Mouse (Mus musculus) kidney, adult 8-10 months (tissue): ENCODE data around the gene Crtc2.
"Not testable (repeated sequence)": the region's sequence is repeated elsewhere in the genome, so short reads cannot be mapped to it uniquely, and the experiment has no call there.

Experiments used
- DNase-seq, 2 experiments: peaks; one replicate each; pipeline ENCODE4 v3.0.0; 2022

The Crtc2 gene

DNA sequence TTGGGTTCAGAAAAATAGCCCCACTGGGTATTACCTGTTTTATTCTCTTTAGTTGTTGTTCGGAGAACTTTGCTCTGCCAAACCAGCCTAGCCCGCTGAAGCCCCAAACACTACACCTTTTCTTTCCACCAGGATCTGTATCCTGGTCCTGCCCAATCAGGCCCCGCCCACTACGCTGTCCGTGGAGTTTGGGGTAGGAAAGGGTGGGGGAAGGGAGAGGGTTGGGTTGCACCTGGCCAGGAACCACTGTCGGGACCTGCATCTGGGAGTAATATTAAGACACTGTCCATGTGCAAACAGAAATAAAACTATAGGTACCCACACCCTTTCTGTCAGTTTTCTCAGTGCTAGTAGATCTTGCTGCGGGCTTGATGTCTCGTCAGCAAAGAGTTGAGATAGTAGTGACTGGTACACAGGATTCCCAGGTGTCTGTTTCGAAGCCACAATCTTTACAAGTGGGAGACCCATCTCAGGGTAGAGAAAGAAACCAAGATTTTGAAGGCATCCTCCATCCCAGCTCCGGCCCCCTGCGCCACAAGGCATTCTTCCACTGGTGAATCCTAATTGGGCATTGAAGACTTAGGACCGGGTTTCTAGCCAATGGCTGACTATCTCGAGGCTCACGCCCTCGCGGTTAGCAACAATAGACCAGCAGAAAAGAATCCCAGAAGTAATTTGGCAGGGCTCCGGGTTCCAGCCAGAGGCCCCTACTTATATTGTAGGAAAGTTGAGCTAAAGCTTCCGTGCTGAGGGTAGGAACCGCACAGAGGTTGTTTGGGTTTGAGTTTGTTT, 10.8 kb upstream of the Crtc2 start, which contains the start of gene Creb3l4:
Gene Creb3l4, minus strand, starts transcription at position 529 of the 792 bp plus-strand sequence.
- no peak for DNase-seq

GRCm38 (mm10) chr3:90245406-90245805, 8.6 kb upstream of the Crtc2 start:
- no peak for DNase-seq

DNA sequence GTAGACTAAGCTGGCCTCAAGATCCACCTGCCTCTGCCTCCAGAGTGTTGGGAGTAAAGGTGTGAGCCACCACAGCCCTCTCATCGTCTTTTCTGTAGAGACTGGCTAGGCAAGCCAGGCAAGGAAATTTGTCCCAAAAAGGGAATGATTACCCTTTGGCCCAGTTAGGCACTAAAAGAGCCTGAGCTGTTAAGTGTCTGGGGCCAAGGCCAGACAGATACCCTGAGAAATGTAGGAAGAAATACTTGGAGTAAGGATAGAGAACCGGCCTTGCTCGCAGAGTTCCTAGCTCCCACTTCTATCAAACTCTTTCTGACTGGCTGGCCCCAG, 6.4 kb upstream of the Crtc2 start:
- no peak for DNase-seq

GRCm38 (mm10) chr3:90247960-90248745, 5.8 kb upstream of the Crtc2 start, which contains the start of gene Slc39a1:
TSS of gene Slc39a1 (plus strand) at chr3:90248172.
- peak; percentile 95 for DNase-seq

GRCm38 (mm10) chr3:90248746-90249100, 5.2 kb upstream of the Crtc2 start:
- no peak for DNase-seq

GRCm38 (mm10) chr3:90250791-90251190, 3.2 kb upstream of the Crtc2 start:
- no peak for DNase-seq

DNA sequence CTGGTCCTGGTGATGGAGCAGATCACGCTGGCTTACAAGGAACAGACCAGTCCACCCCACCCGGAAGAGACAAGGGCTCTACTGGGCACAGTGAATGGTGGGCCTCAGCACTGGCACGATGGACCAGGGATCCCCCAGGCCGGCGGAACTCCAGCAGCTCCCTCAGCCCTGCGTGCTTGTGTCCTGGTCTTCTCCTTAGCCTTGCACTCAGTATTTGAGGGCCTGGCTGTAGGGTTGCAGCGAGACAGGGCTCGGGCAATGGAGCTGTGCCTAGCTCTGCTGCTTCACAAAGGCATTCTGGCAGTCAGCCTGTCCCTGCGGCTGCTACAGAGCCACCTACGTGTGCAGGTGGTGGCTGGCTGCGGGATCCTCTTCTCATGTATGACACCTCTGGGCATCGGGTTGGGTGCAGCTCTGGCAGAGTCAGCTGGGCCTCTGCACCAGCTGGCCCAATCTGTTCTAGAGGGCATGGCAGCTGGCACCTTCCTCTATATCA, 2.2 kb upstream of the Crtc2 start:
- not testable (repeated sequence) for DNase-seq

GRCm38 (mm10) chr3:90252659-90253058, 1.3 kb upstream of the Crtc2 start:
- not testable (repeated sequence) for DNase-seq

DNA sequence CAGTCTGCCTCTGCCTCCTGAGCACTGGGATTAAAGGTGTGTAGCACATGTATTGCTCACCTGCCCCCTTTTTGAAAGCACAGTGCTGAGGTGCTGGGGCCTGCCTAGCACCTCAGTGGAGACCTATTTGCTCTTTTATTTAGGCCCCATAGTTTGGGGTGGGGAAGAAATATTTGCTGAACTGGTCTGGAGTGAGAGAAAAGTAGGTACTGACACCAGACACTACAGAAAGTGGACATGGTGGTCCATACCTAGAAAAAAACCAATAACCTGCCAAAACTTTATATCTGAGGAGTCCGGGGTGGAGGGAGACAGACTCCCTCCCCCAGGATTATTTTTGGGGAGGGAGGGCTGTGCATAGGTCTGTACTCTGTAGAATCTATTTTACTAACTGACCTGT, 789 bp upstream of the Crtc2 start:
- DNase-seq, result not testable (repeated sequence)

- DNase-seq, result no peak
These were observed 643 bp downstream of the Crtc2 start for GRCm38 (mm10) chr3:90254419-90255193.

DNA sequence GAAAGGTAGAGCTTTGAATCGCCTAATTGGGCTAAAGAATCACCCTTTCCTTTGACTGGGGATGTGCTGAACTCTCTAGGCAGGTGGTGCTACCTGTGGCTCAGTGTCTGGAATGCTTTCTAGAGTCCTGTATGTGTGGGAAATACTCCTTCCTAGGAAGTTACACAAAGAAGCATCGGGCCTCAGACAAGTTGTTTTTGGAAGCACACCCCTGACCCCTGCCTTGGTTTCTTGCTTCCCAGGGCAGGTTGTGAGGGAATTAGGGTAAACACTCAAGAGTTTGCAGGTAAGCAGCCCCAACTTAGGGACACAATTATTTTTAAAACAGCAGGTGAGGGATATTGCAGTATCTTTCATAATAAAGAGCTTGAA, 1.2 kb downstream of the Crtc2 start:
- no peak for DNase-seq

DNA sequence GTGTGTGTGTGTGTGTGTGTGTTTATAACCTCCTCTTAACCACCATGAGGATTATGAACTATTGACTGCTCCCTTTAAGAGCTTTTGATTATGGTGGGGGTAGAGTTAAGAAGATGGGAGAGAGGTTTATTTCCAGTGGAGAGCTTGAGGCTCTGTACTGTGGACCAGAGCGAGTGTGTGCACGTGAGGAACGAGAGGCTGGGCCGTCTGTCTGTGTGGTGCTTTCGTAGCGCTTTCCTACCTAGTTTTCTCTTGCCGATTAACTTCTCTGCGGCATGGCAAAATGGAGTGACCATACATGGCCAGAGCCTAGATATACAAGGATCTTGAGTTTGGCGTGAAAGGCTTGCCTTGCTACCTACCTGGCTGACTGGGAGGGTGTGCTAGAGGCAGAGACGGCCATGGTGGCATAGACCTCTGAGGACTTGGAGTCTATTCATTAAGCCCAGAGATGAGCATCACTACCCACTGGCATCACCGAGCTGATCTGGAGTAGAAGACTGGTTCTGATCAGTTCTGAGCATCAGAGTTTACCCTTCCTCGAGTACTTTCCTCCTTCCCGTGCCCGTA, 1.9 kb downstream of the Crtc2 start:
- no peak for DNase-seq

DNA sequence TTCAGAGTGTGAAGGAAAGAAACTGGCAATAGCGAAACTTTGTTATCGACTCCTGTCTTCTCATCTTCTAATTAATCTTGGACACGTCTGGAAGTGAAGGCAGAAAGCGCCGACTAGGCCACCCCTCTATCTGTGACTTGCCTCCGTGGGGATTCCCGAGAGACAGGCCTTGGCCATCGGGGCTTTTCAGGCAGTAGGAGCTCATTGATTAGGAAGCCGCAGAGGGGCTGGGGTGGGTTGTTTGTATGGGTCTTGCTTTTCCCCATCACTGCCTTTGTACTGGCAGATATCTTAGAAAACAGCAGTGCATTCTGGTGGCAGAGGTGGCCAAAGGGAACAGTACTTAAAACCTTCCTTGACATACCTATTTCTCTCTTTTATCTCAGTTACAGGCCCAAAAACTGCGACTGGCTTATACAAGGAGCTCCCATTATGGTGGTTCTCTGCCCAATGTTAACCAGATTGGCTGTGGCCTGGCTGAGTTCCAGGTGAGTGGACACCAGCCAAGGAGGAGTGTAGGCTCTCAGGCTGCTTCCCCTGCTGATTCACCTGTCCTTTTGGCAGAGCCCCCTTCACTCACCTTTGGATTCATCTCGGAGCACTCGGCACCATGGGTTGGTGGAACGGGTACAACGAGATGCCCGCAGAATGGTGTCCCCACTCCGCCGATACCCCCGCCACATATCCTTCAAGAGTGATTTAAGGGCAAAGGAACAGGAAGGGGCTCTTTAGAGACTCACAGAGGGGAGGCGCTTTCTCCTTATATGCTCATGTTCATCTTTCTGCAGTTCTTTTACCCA, 3.0 kb downstream of the Crtc2 start:
- DNase-seq, result peak; percentile 46 to 73

DNA sequence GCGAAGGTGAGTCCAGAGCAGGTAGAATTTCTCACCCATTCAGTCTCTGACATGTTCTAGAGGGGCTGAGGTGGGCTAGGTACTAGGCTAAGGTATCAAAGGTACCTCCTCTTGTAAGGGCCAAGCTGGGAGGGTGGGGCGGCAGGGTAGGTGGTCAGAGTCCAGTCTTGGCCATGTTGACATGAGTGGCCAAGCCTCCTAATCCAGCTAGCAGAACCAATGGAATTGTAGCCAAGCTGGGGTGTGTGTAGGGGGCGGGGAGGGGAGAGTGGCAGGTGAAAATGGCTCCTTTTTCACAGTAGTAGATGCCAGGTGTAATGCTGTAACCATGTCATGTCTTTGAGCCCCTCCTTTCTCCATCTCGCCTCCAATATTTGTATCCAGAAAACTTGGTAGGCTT, 4.6 kb downstream of the Crtc2 start:
- peak; percentile 64 for DNase-seq

GRCm38 (mm10) chr3:90263121-90263771, 9.3 kb downstream of the Crtc2 start:
- no peak for DNase-seq

GRCm38 (mm10) chr3:90264687-90265033, 10.7 kb downstream of the Crtc2 start:
- no peak for DNase-seq

DNA sequence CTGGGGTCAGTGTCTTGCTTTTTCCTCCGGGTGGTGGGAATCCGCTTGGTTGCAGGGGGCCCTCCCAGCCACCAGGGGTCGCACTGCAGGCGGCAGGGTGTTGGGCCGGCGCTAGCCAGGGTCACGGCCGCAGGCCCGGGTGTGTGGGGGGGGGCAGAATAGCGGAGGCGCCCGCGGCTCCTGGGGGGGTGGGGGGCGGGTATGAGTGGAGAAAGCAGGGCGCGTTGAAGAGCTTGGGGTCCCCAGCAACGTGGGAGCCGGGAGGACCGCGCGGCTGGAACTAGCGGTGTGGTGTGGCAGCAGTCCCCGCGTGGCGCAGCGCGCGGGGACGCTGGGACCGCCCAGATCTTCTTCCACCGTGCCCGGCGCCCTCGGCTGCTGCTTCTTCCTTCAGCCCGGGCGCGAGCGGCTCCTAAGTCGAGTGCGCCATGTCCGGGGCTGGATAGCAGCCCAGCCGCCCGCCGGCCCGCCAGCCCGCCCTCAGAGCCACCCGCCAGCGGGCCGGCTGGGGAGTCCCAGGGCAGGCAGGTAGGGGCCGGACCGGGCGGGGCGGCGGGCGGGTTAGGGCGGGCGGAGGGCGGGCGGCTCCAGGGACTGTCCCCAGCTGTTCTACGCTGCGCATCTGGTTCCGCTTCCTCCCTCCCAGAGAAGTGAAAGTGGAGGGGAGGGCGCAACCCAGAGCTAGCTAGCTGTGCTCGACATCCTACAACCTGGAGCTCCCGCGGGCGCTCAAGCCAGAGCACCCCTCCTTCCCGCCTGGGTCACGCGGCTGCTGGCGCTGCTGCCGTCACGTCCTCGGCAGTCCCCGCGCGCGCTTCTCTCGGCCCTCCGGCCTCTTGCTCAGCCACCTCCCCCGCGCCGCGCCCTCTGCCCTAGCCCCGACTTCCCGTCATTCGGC, 11.3 kb downstream of the Crtc2 start, which contains the start of gene Dennd4b:
Gene Dennd4b, plus strand, starts transcription at position 152 of the 898 bp plus-strand sequence.
- peak; percentile 88 to 89 for DNase-seq

GRCm38 (mm10) chr3:90265932-90266741, 12.2 kb downstream of the Crtc2 start:
- no peak for DNase-seq
